21 mouse cellular contexts compared by ENCODE assay signal in genomic region chr17:7753383-7753782, GRCm38 (mm10).
A peak's percentile ranks its signal among the peaks of the same experiment; 100 is the strongest.
DNase-seq lines count a peak whose midpoint lies in the region; ATAC-seq and TF ChIP-seq lines count a peak whose summit lies in the region.
"Had no signal": no experiment of that assay in that cellular context is flagged by ENCODE, and none has a peak within 500 bp of the region (broad histone marks: within the 10 kb centered on the region; RNA-seq: fewer than 3 reads in every experiment).

No protein-coding gene starts in this region.

- H3K4me3 ChIP-seq in C2C12 (ENCODE audit: insufficient read depth, poor library complexity, severe bottlenecking): no peak overlapping the region
- H3K4me3 ChIP-seq: embryonic facial prominence, embryonic 13.5 days; forebrain, embryonic 12.5 days; heart, embryonic 10.5 days; hindbrain, embryonic 12.5 days; intestine, embryonic 15.5 days had no signal

- DNase-seq in cerebellum, adult 9-11 months: peak; percentile 3
- DNase-seq in cerebellum, postnatal 4 days (ENCODE audit: low spot score in 2 of 2): no peak
- peak; percentile 13 to 16 for DNase-seq in cerebellum, postnatal 36 days
- DNase-seq in adrenal gland, postnatal 10 days: no peak
- DNase-seq: adrenal gland, postnatal 25 days; gastrocnemius, postnatal 10 days; heart, adult 18-20 months; heart, postnatal 10 days; heart, postnatal 4 days; kidney, adult 18-20 months had no signal

- no peak for ATAC-seq in cerebellum, adult (ENCODE audit: insufficient number of reproducible peaks, low FRiP score, low TSS enrichment)
- ATAC-seq in CD4-positive, CD25-positive, alpha-beta regulatory T cell, adult 4 months: no peak
- ATAC-seq: activated CD4-positive, CD25-positive, alpha-beta regulatory T cell, adult 4 months; forebrain, embryonic 16.5 days; intestine, embryonic 15.5 days; Patski had no signal

- H3K27me3 ChIP-seq in C2C12 (ENCODE audit: control insufficient read depth, insufficient read depth, insufficient read length): no peaks in the 10 kb centered on the region
- H3K27me3 ChIP-seq: embryonic facial prominence, embryonic 13.5 days; forebrain, embryonic 12.5 days; hindbrain, embryonic 12.5 days; intestine, embryonic 15.5 days; Patski had no signal

- no peaks in the 10 kb centered on the region for H3K79me2 ChIP-seq in C2C12 (ENCODE audit: control insufficient read depth, insufficient read depth)

- no peaks in the 10 kb centered on the region for H3K36me3 ChIP-seq in C2C12 (ENCODE audit: control insufficient read depth, insufficient read depth)
- H3K36me3 ChIP-seq: embryonic facial prominence, embryonic 13.5 days; forebrain, embryonic 12.5 days; heart, embryonic 10.5 days; hindbrain, embryonic 12.5 days; intestine, embryonic 15.5 days had no signal

- H3K79me3 ChIP-seq in C2C12 (ENCODE audit: low read depth): no peaks in the 10 kb centered on the region

- no peak overlapping the region for H3ac ChIP-seq in C2C12 (ENCODE audit: control insufficient read depth, insufficient read length, low read depth)

- no peak for TF ChIP-seq CTCF in C2C12 (IDR thresholded peaks at IDR 0.05; ENCODE audit: control insufficient read depth, insufficient read depth, insufficient read length)

TF ChIP-seq in C2C12, 6 proteins besides CTCF, POLR2A, EP300 and RAD21:
- TF ChIP-seq MYOD1 (IDR thresholded peaks at IDR 0.05; ENCODE audit: control insufficient read depth, insufficient read length, low read depth) (peak; percentile 78), USF1 (IDR thresholded peaks at IDR 0.05; ENCODE audit: low read depth) (no peak)
TF ChIP-seq in C2C12: peak in this region for 1.

Comparison
In these comparisons a context has a peak if more than half of its experiments do, and no peak if none do; other contexts are left out.
1. DNase-seq: peak in cerebellum, adult 9-11 months (single experiment) and cerebellum, postnatal 36 days (2 of 2); none in cerebellum, postnatal 4 days (0 of 2) and adrenal gland, postnatal 10 days (single experiment).